ENCODE assay signal across 20 mouse cellular contexts in genomic region chr11:8493931-8494490, GRCm38 (mm10).
DNase-seq lines count a peak whose midpoint lies in the region; ATAC-seq and TF ChIP-seq lines count a peak whose summit lies in the region.
"Had no signal": no experiment of that assay in that cellular context is flagged by ENCODE, and none has a peak within 500 bp of the region (broad histone marks: within the 10 kb centered on the region; RNA-seq: fewer than 3 reads in every experiment).

No protein-coding gene starts in this region.

- H3K4me1 ChIP-seq in hindbrain, postnatal 0 days (ENCODE audit: insufficient read depth, low read length): peaks cover 5% of the 10 kb centered on the region; the same call in 1 of the 2 replicates
- 0 out of 2 replicates have a peak, but pooled peaks cover 9% of the 10 kb centered on the region for H3K4me1 ChIP-seq in hindbrain, embryonic 14.5 days (replicated peaks; ENCODE audit: control insufficient read depth, insufficient read depth, low read length)
- peaks cover 35% of the 10 kb centered on the region for H3K4me1 ChIP-seq in stomach, embryonic 16.5 days (ENCODE audit: control insufficient read depth, insufficient read depth, low read length)
- 0 out of 2 replicates have a peak, but pooled peaks cover 4% of the 10 kb centered on the region for H3K4me1 ChIP-seq in stomach, postnatal 0 days (replicated peaks; ENCODE audit: control insufficient read depth, insufficient read depth)
- H3K4me1 ChIP-seq: liver, embryonic 13.5 days; neural tube, embryonic 12.5 days had no signal

- H3K9ac ChIP-seq in hindbrain, postnatal 0 days (replicated peaks; ENCODE audit: low read length): no peak overlapping the region
- no peak overlapping the region for H3K9ac ChIP-seq in hindbrain, embryonic 14.5 days
- H3K9ac ChIP-seq in stomach, embryonic 16.5 days (ENCODE audit: low read length): 0 out of 2 replicates have a peak overlapping the region, but pooled peaks have one; percentile 17
- no peak overlapping the region for H3K9ac ChIP-seq in stomach, postnatal 0 days (ENCODE audit: low read length)
- H3K9ac ChIP-seq: liver, embryonic 13.5 days; lung, embryonic 15.5 days; neural tube, embryonic 12.5 days had no signal

- TF ChIP-seq EP300 in stomach, postnatal 0 days (optimal IDR thresholded peaks at IDR 0.05): no peak

- H3K36me3 ChIP-seq in hindbrain, postnatal 0 days (ENCODE audit: insufficient read depth, low read length): 0 out of 2 replicates have a peak, but pooled peaks cover 4% of the 10 kb centered on the region
- H3K36me3 ChIP-seq in hindbrain, embryonic 14.5 days (replicated peaks; ENCODE audit: control insufficient read depth, insufficient read depth): no peaks in the 10 kb centered on the region
- H3K36me3 ChIP-seq in stomach, embryonic 16.5 days (ENCODE audit: control insufficient read depth, insufficient read depth, low read length): peaks cover 21% of the 10 kb centered on the region
- H3K36me3 ChIP-seq in stomach, postnatal 0 days (ENCODE audit: control insufficient read depth, insufficient read depth, low read length): peaks cover 14% of the 10 kb centered on the region

- DNase-seq in frontal cortex, postnatal 10 days (ENCODE audit: low spot score in 2 of 2): no peak
- peak; percentile 37 for DNase-seq in hindbrain, postnatal 0 days (ENCODE audit: low spot score)
- no peak for DNase-seq in hindbrain, embryonic 14.5 days (ENCODE audit: low spot score)
- no peak for DNase-seq in stomach, postnatal 0 days (ENCODE audit: low spot score)
- DNase-seq in thymus, adult 18-20 months: no peak
- DNase-seq: adrenal gland, postnatal 36 days; cerebellum, postnatal 25 days; heart, postnatal 14 days; kidney, adult 18-20 months; kidney, postnatal 25 days; liver, embryonic 13.5 days; right cerebral cortex, postnatal 4 days; thymus, adult 2 months had no signal

- no peak overlapping the region; the same call in 1 of the 2 replicates for H3K27ac ChIP-seq in hindbrain, postnatal 0 days
- H3K27ac ChIP-seq in hindbrain, embryonic 14.5 days: no peak overlapping the region
- H3K27ac ChIP-seq in stomach, embryonic 16.5 days (ENCODE audit: low read length): no peak overlapping the region
- no peak overlapping the region for H3K27ac ChIP-seq in stomach, postnatal 0 days (replicated peaks)
- H3K27ac ChIP-seq: left cerebral cortex, adult 2 months; liver, embryonic 13.5 days; lung, embryonic 15.5 days; neural tube, embryonic 12.5 days had no signal

- H3K9me3 ChIP-seq in hindbrain, postnatal 0 days (ENCODE audit: low read length): no peaks in the 10 kb centered on the region
- H3K9me3 ChIP-seq in hindbrain, embryonic 14.5 days (ENCODE audit: control insufficient read depth, low read length): no peaks in the 10 kb centered on the region
- H3K9me3 ChIP-seq in stomach, embryonic 16.5 days (replicated peaks; ENCODE audit: control insufficient read depth, low read length): no peaks in the 10 kb centered on the region
- H3K9me3 ChIP-seq in stomach, postnatal 0 days (ENCODE audit: control insufficient read depth, low read length): no peaks in the 10 kb centered on the region
- H3K9me3 ChIP-seq: liver, embryonic 13.5 days; lung, embryonic 15.5 days; neural tube, embryonic 12.5 days had no signal

- H3K27me3 ChIP-seq in hindbrain, postnatal 0 days (ENCODE audit: insufficient read depth, low read length): no peaks in the 10 kb centered on the region
- H3K27me3 ChIP-seq in hindbrain, embryonic 14.5 days (ENCODE audit: control insufficient read depth, insufficient read depth, low read length): no peaks in the 10 kb centered on the region
- H3K27me3 ChIP-seq in stomach, embryonic 16.5 days (ENCODE audit: control insufficient read depth, insufficient read depth, low read length): no peaks in the 10 kb centered on the region
- no peaks in the 10 kb centered on the region for H3K27me3 ChIP-seq in stomach, postnatal 0 days (ENCODE audit: control insufficient read depth, insufficient read depth, low read length)
- H3K27me3 ChIP-seq: liver, embryonic 13.5 days; lung, embryonic 15.5 days; neural tube, embryonic 12.5 days had no signal

- no peak overlapping the region for H3K4me3 ChIP-seq in hindbrain, postnatal 0 days (ENCODE audit: low read length)
- H3K4me3 ChIP-seq in hindbrain, embryonic 14.5 days (replicated peaks; ENCODE audit: low read length): no peak overlapping the region
- H3K4me3 ChIP-seq in stomach, embryonic 16.5 days (replicated peaks; ENCODE audit: low read length): no peak overlapping the region
- no peak overlapping the region for H3K4me3 ChIP-seq in stomach, postnatal 0 days (ENCODE audit: low read depth, low read length)
- H3K4me3 ChIP-seq: erythroblast, embryonic 14.5 days; left cerebral cortex, adult 2 months; liver, embryonic 13.5 days; lung, embryonic 15.5 days; neural tube, embryonic 12.5 days had no signal

- 48% methylated on average over 8 of the region's 8 CpGs for WGBS in hindbrain, postnatal 0 days
- WGBS in hindbrain, embryonic 14.5 days: 63% methylated on average over 8 of the region's 8 CpGs
- 63% methylated on average over 8 of the region's 8 CpGs for WGBS in stomach, embryonic 16.5 days
- 62% methylated on average over 8 of the region's 8 CpGs for WGBS in stomach, postnatal 0 days

- no peak overlapping the region for H3K4me2 ChIP-seq in hindbrain, postnatal 0 days (ENCODE audit: low read depth, low read length)
- no peak overlapping the region for H3K4me2 ChIP-seq in hindbrain, embryonic 14.5 days (replicated peaks)
- no peak overlapping the region for H3K4me2 ChIP-seq in stomach, embryonic 16.5 days (ENCODE audit: low read depth, low read length)
- no peak overlapping the region for H3K4me2 ChIP-seq in stomach, postnatal 0 days (replicated peaks; ENCODE audit: low read depth)
- H3K4me2 ChIP-seq: liver, embryonic 13.5 days; lung, embryonic 15.5 days; neural tube, embryonic 12.5 days had no signal

- TF ChIP-seq CTCF in hindbrain, postnatal 0 days (IDR thresholded peaks at IDR 0.05; ENCODE audit: low read depth): 0 out of 2 replicates have a peak, but pooled peaks have one; percentile 5
- TF ChIP-seq CTCF in stomach, postnatal 0 days (IDR thresholded peaks at IDR 0.05; ENCODE audit: low read depth): no peak

- peak; percentile 84 for ATAC-seq in frontal cortex, adult (ENCODE audit: low TSS enrichment)
- ATAC-seq in hindbrain, postnatal 0 days: no peak
- no peak for ATAC-seq in hindbrain, embryonic 14.5 days (ENCODE audit: low FRiP score)
- no peak for ATAC-seq in stomach, embryonic 16.5 days (ENCODE audit: insufficient read depth, low FRiP score)
- no peak for ATAC-seq in stomach, postnatal 0 days (ENCODE audit: low FRiP score, low TSS enrichment)
- ATAC-seq: midbrain, embryonic 16.5 days had no signal
